Mouse (Mus musculus): ENCODE measurements around the gene Kif20b. TPM values are rescaled to one million over a fixed set of nuclear protein-coding genes. Genes with fewer than 3 reads are reported as not detected.

Gene Kif20b
- total and polyA plus RNA-seq, 2 experiments from 2014 or later, result 3.8 to 7.0 TPM

- Histone ChIP-seq H3K27ac (no peak overlapping the region), H3K4me3 (ENCODE audit: low read length) (no peak overlapping the region), H3K4me2 (ENCODE audit: low read depth, low read length) (no peak overlapping the region), H3K36me3 (ENCODE audit: insufficient read depth, low read length) (no peaks in the 10 kb centered on the region), H3K9ac (replicated peaks; ENCODE audit: low read length) (no peak overlapping the region), H3K4me1 (ENCODE audit: insufficient read depth, low read length) (no peaks in the 10 kb centered on the region), H3K27me3 (ENCODE audit: insufficient read depth, low read length) (no peaks in the 10 kb centered on the region), H3K9me3 (ENCODE audit: low read length) (no peaks in the 10 kb centered on the region)
- WGBS, result 92% methylated on average over 15 of the region's 15 CpGs
- DNase-seq (ENCODE audit: low spot score) (no peak), ATAC-seq (no peak)
- TF ChIP-seq CTCF (IDR thresholded peaks at IDR 0.05; ENCODE audit: low read depth), result no peak
Observed at GRCm38 (mm10) chr19:34897082-34897965, 24.8 kb upstream of the Kif20b start.

GRCm38 (mm10) chr19:34898941-34899340 is 23.2 kb upstream of the Kif20b start:
- Histone ChIP-seq H3K4me2 (ENCODE audit: low read depth, low read length) (no peak overlapping the region), H3K4me3 (ENCODE audit: low read length) (no peak overlapping the region), H3K9me3 (ENCODE audit: low read length) (no peaks in the 10 kb centered on the region), H3K9ac (replicated peaks; ENCODE audit: low read length) (no peak overlapping the region), H3K27me3 (ENCODE audit: insufficient read depth, low read length) (no peaks in the 10 kb centered on the region), H3K27ac (no peak overlapping the region), H3K36me3 (ENCODE audit: insufficient read depth, low read length) (no peaks in the 10 kb centered on the region), H3K4me1 (ENCODE audit: insufficient read depth, low read length) (no peaks in the 10 kb centered on the region)
- DNase-seq (ENCODE audit: low spot score) (no peak), ATAC-seq (no peak)
- 85% methylated on average over 4 of the region's 4 CpGs for WGBS
- no peak for TF ChIP-seq CTCF (IDR thresholded peaks at IDR 0.05; ENCODE audit: low read depth)

GRCm38 (mm10) chr19:34901266-34901665 is 20.9 kb upstream of the Kif20b start:
- 94% methylated on average over 7 of the region's 7 CpGs for WGBS
- Histone ChIP-seq H3K4me3 (ENCODE audit: low read length) (no peak overlapping the region), H3K27me3 (ENCODE audit: insufficient read depth, low read length) (no peaks in the 10 kb centered on the region), H3K9ac (replicated peaks; ENCODE audit: low read length) (no peak overlapping the region), H3K27ac (no peak overlapping the region), H3K9me3 (ENCODE audit: low read length) (no peaks in the 10 kb centered on the region), H3K4me2 (ENCODE audit: low read depth, low read length) (no peak overlapping the region), H3K4me1 (ENCODE audit: insufficient read depth, low read length) (no peaks in the 10 kb centered on the region), H3K36me3 (ENCODE audit: insufficient read depth, low read length) (no peaks in the 10 kb centered on the region)
- DNase-seq (ENCODE audit: low spot score), result no peak
- ATAC-seq, result no peak
- no peak for TF ChIP-seq CTCF (IDR thresholded peaks at IDR 0.05; ENCODE audit: low read depth)

DNA sequence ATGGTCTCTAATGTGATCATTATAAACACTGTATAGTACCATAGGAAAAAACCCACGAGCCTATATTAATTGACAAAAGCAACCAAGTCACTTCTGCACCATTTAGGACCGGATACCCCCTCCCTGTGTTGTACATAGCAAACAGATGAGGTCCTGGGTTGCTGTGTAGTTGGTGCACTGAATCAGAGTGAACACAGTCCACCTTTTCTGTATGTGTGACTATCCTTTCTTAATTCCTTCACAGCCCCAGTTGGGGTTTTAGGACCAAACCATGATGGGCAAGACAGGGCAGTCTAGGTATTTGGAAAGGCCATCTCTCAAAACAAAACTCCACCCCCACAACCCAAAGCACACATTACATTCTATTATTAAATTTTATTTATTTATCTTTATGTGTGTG is 20.4 kb upstream of the Kif20b start:
- no peak for ATAC-seq
- 77% methylated on average over 2 of the region's 2 CpGs for WGBS

DNA sequence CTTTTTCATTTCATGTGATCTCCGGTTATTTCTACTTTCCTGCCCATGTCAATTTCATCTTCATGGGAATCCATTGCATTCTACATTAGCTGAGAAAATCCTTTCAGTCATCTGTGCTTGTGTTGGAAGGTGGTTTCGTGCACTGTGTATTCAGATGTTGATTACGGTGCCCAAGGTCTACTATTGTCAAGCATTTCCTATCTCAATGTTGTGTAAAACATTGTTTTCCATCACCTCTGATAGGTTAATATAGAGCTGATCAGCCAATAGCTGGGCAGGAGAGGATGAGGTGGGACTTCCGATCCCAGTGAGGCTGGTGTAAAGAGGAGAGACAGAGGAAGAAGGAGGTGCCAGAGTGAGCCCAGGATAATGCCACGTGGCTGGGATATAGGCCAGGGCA is 18.1 kb upstream of the Kif20b start:
- no peak for ATAC-seq
- H3K9ac ChIP-seq (replicated peaks; ENCODE audit: low read length), result no peak overlapping the region
- no peak for TF ChIP-seq CTCF (IDR thresholded peaks at IDR 0.05; ENCODE audit: low read depth)
- H3K4me1 ChIP-seq (ENCODE audit: insufficient read depth, low read length), result no peaks in the 10 kb centered on the region
- H3K4me2 ChIP-seq (ENCODE audit: low read depth, low read length), result no peak overlapping the region
- 85% methylated on average over 5 of the region's 5 CpGs for WGBS
- no peak for DNase-seq (ENCODE audit: low spot score)
- H3K27ac ChIP-seq, result no peak overlapping the region
- H3K4me3 ChIP-seq (ENCODE audit: low read length), result no peak overlapping the region
- H3K36me3 ChIP-seq (ENCODE audit: insufficient read depth, low read length), result no peaks in the 10 kb centered on the region
- no peaks in the 10 kb centered on the region for H3K9me3 ChIP-seq (ENCODE audit: low read length)
- no peaks in the 10 kb centered on the region for H3K27me3 ChIP-seq (ENCODE audit: insufficient read depth, low read length)

More for the DNA sequence above, 20.4 kb upstream of the Kif20b start:
- DNase-seq (ENCODE audit: low spot score), result no peak
- no peak overlapping the region for H3K27ac ChIP-seq
- no peaks in the 10 kb centered on the region for H3K9me3 ChIP-seq (ENCODE audit: low read length)
- H3K4me2 ChIP-seq (ENCODE audit: low read depth, low read length), result no peak overlapping the region
- H3K9ac ChIP-seq (replicated peaks; ENCODE audit: low read length), result no peak overlapping the region
- no peaks in the 10 kb centered on the region for H3K36me3 ChIP-seq (ENCODE audit: insufficient read depth, low read length)
- no peaks in the 10 kb centered on the region for H3K4me1 ChIP-seq (ENCODE audit: insufficient read depth, low read length)
- no peaks in the 10 kb centered on the region for H3K27me3 ChIP-seq (ENCODE audit: insufficient read depth, low read length)
- TF ChIP-seq CTCF (IDR thresholded peaks at IDR 0.05; ENCODE audit: low read depth), result no peak
- no peak overlapping the region for H3K4me3 ChIP-seq (ENCODE audit: low read length)

DNA sequence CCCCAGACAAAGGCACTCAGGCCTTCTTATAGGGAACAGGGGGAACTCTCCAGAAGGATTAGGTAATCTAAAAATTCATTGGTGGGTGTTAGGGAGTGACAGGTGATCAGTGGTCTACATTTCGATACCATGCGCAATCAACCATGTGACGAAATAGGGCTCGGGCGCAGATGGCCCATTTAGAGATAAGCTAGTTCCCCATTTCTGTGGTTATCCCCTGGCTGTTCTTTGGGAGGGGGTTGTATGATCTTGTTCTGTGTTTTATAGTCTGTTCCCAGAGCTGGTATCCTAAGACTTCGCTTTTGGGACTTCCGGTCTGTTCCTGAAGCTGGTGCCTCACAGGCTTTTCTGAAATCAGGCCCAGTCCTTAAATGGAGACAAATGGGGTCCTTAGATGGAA is 16.7 kb upstream of the Kif20b start:
- Histone ChIP-seq H3K36me3 (ENCODE audit: insufficient read depth, low read length) (no peaks in the 10 kb centered on the region), H3K4me3 (ENCODE audit: low read length) (no peak overlapping the region), H3K27me3 (ENCODE audit: insufficient read depth, low read length) (no peaks in the 10 kb centered on the region), H3K9me3 (ENCODE audit: low read length) (no peaks in the 10 kb centered on the region), H3K9ac (replicated peaks; ENCODE audit: low read length) (no peak overlapping the region), H3K4me2 (ENCODE audit: low read depth, low read length) (no peak overlapping the region), H3K4me1 (ENCODE audit: insufficient read depth, low read length) (no peaks in the 10 kb centered on the region), H3K27ac (no peak overlapping the region)
- WGBS, result 94% methylated on average over 7 of the region's 7 CpGs
- no peak for TF ChIP-seq CTCF (IDR thresholded peaks at IDR 0.05; ENCODE audit: low read depth)
- DNase-seq (ENCODE audit: low spot score), result no peak
- ATAC-seq, result no peak

DNA sequence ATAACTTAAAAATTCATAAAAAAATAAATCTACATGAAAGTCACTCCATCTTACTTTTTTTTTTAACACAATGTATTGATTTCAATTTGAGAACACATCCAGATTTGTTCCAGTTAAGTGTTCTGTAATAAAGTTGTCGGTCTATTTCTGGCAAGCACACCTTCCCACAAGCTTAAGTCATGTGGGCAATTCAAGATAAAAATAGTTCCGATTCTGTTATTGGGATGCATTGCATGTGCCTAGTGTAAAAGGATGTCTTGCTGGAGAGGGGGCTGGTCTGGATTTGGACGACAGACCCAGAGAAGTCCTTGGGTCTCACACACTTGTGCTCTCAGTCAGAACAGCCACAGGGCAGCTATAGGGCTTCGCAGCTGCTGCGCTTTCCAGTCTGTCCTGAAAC is 15.4 kb upstream of the Kif20b start:
- Histone ChIP-seq H3K9ac (replicated peaks; ENCODE audit: low read length) (no peak overlapping the region), H3K9me3 (ENCODE audit: low read length) (no peaks in the 10 kb centered on the region), H3K27me3 (ENCODE audit: insufficient read depth, low read length) (no peaks in the 10 kb centered on the region), H3K4me2 (ENCODE audit: low read depth, low read length) (no peak overlapping the region), H3K27ac (no peak overlapping the region), H3K4me1 (ENCODE audit: insufficient read depth, low read length) (no peaks in the 10 kb centered on the region), H3K4me3 (ENCODE audit: low read length) (no peak overlapping the region), H3K36me3 (ENCODE audit: insufficient read depth, low read length) (no peaks in the 10 kb centered on the region)
- DNase-seq (ENCODE audit: low spot score) (no peak), ATAC-seq (no peak)
- WGBS, result 85% methylated on average over 5 of the region's 5 CpGs
- TF ChIP-seq CTCF (IDR thresholded peaks at IDR 0.05; ENCODE audit: low read depth), result no peak

All from hindbrain, postnatal 0 days (tissue).